Mouse (Mus musculus): ENCODE results near the gene Clec2g.
"Not testable (repeated sequence)": the region's sequence is repeated elsewhere in the genome, so short reads cannot be mapped to it uniquely, and the experiment has no call there.

DNA sequence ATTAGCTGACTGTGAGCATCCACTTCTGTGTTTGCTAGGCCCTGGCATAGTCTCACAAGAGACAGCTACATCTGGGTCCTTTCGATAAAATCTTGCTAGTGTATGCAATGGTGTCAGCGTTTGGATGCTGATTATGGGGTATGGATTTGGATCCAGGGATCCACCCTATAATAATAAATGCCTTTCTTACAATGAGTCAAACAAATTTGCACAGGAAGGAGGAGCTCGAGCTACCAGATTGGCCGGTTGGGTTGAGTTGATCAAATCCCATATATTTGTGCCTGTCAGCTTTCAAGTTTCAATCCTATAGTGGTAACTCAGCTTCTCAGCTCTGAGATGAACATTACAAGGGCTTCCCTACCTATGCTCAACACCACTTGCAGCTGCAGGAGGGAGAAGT is at the start of gene Clec2g:
- not testable (repeated sequence) for TF ChIP-seq CTCF (IDR thresholded peaks at IDR 0.05; ENCODE audit: control insufficient read depth, insufficient read depth, low read length); POLR2A (IDR thresholded peaks at IDR 0.05; ENCODE audit: borderline replicate concordance, control insufficient read depth, low read depth, low read length)
